Mouse (Mus musculus): ENCODE measurements around the gene Map2. TPM values are rescaled to one million over a fixed set of nuclear protein-coding genes. Genes with fewer than 3 reads are reported as not detected.

The Map2 gene
- polyA plus RNA-seq, 1 experiment from 2014 or later: 417 TPM

DNA sequence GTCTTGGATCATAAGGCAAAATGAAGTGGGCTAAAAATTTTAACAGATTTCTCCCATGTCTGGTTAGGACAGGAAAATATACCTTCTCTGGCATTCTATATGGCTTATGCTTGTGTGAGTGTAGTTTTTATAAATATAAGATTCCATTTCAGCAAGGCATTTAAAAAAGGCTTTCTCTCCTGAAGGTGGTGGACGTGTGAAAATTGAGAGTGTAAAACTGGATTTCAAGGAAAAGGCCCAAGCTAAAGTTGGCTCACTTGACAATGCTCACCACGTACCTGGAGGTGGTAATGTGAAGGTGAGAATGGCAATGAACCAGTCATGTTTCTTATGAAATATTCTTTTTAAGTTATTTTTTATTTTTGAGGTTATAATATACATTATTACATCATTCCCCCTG lies 263.0 kb downstream of the Map2 start:
- Histone ChIP-seq H3K4me3 (replicated peaks; ENCODE audit: low read length) (no peak overlapping the region), H3K9ac (no peak overlapping the region), H3K9me3 (ENCODE audit: control insufficient read depth, low read length) (no peaks in the 10 kb centered on the region), H3K4me1 (replicated peaks; ENCODE audit: control insufficient read depth, insufficient read depth, low read length) (no peaks in the 10 kb centered on the region), H3K36me3 (replicated peaks; ENCODE audit: control insufficient read depth, insufficient read depth) (peaks cover 79% of the 10 kb centered on the region), H3K27me3 (ENCODE audit: control insufficient read depth, insufficient read depth, low read length) (no peaks in the 10 kb centered on the region), H3K4me2 (replicated peaks) (no peak overlapping the region), H3K27ac (no peak overlapping the region)
- ATAC-seq (ENCODE audit: low FRiP score) (no peak), DNase-seq (ENCODE audit: low spot score) (no peak)
- 95% methylated on average over 2 of the region's 2 CpGs for WGBS

GRCm38 (mm10) chr1:66442922-66443321 lies 267.8 kb downstream of the Map2 start:
- WGBS: 63% methylated on average over 2 of the region's 2 CpGs
- H3K27me3 ChIP-seq (ENCODE audit: control insufficient read depth, insufficient read depth, low read length): no peaks in the 10 kb centered on the region
- no peak overlapping the region for H3K4me3 ChIP-seq (replicated peaks; ENCODE audit: low read length)
- ATAC-seq (ENCODE audit: low FRiP score): no peak
- no peak overlapping the region for H3K27ac ChIP-seq
- no peaks in the 10 kb centered on the region for H3K4me1 ChIP-seq (replicated peaks; ENCODE audit: control insufficient read depth, insufficient read depth, low read length)
- no peak overlapping the region for H3K9ac ChIP-seq
- H3K4me2 ChIP-seq (replicated peaks): no peak overlapping the region
- DNase-seq (ENCODE audit: low spot score): no peak
- no peaks in the 10 kb centered on the region for H3K9me3 ChIP-seq (ENCODE audit: control insufficient read depth, low read length)
- H3K36me3 ChIP-seq (replicated peaks; ENCODE audit: control insufficient read depth, insufficient read depth): peaks cover 58% of the 10 kb centered on the region

- Histone ChIP-seq H3K9ac (no peak overlapping the region), H3K27me3 (ENCODE audit: control insufficient read depth, insufficient read depth, low read length) (no peaks in the 10 kb centered on the region), H3K4me2 (replicated peaks) (no peak overlapping the region), H3K36me3 (replicated peaks; ENCODE audit: control insufficient read depth, insufficient read depth) (0 out of 2 replicates have a peak, but pooled peaks cover under 1% of the 10 kb centered on the region), H3K4me1 (replicated peaks; ENCODE audit: control insufficient read depth, insufficient read depth, low read length) (no peaks in the 10 kb centered on the region), H3K9me3 (ENCODE audit: control insufficient read depth, low read length) (no peaks in the 10 kb centered on the region), H3K27ac (no peak overlapping the region), H3K4me3 (replicated peaks; ENCODE audit: low read length) (no peak overlapping the region)
- 70% methylated on average over 2 of the region's 2 CpGs for WGBS
- DNase-seq (ENCODE audit: low spot score): no peak
- ATAC-seq (ENCODE audit: low FRiP score): no peak
Measured at GRCm38 (mm10) chr1:66449471-66449870, 274.4 kb downstream of the Map2 start.

DNA sequence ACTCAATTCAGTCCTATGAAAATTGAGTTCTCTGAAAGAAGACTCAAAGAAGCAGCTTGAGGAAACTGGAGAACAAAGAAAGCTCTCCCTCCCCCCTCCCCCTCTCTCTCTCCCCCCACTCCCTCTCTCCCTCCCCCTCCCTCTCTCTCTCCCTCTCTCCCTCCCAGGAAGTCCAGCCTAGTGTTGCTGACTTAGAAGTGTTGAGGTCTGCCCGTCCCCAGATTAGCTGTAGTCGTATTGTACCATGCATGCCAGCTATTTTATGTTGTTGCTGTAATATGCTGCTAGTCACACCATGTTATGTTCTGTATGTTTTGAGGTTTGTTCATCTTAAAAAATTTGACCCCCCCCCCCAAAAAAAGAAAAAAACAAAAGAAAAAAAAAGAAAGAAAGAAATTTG lies 281.5 kb downstream of the Map2 start:
- WGBS: 20% methylated on average over 2 of the region's 2 CpGs
- no peaks in the 10 kb centered on the region for H3K36me3 ChIP-seq (replicated peaks; ENCODE audit: control insufficient read depth, insufficient read depth)
- H3K4me3 ChIP-seq (replicated peaks; ENCODE audit: low read length): no peak overlapping the region
- no peaks in the 10 kb centered on the region for H3K27me3 ChIP-seq (ENCODE audit: control insufficient read depth, insufficient read depth, low read length)
- ATAC-seq (ENCODE audit: low FRiP score) (no peak), DNase-seq (ENCODE audit: low spot score) (no peak)
- no peak overlapping the region for H3K9ac ChIP-seq
- H3K27ac ChIP-seq: no peak overlapping the region
- no peak overlapping the region for H3K4me2 ChIP-seq (replicated peaks)
- H3K4me1 ChIP-seq (replicated peaks; ENCODE audit: control insufficient read depth, insufficient read depth, low read length): no peaks in the 10 kb centered on the region
- 0 out of 2 replicates have a peak, but pooled peaks cover 4% of the 10 kb centered on the region for H3K9me3 ChIP-seq (ENCODE audit: control insufficient read depth, low read length)

- no peaks in the 10 kb centered on the region for H3K4me1 ChIP-seq (replicated peaks; ENCODE audit: control insufficient read depth, insufficient read depth, low read length)
- WGBS: 77% methylated on average over 3 of the region's 3 CpGs
- H3K4me3 ChIP-seq (replicated peaks; ENCODE audit: low read length): no peak overlapping the region
- DNase-seq (ENCODE audit: low spot score) (no peak), ATAC-seq (ENCODE audit: low FRiP score) (no peak)
- no peaks in the 10 kb centered on the region for H3K36me3 ChIP-seq (replicated peaks; ENCODE audit: control insufficient read depth, insufficient read depth)
- no peaks in the 10 kb centered on the region for H3K27me3 ChIP-seq (ENCODE audit: control insufficient read depth, insufficient read depth, low read length)
- 0 out of 2 replicates have a peak, but pooled peaks cover 4% of the 10 kb centered on the region for H3K9me3 ChIP-seq (ENCODE audit: control insufficient read depth, low read length)
- H3K9ac ChIP-seq: no peak overlapping the region
- no peak overlapping the region for H3K27ac ChIP-seq
- H3K4me2 ChIP-seq (replicated peaks): no peak overlapping the region
Measured at GRCm38 (mm10) chr1:66457747-66458146, 282.7 kb downstream of the Map2 start.

DNA sequence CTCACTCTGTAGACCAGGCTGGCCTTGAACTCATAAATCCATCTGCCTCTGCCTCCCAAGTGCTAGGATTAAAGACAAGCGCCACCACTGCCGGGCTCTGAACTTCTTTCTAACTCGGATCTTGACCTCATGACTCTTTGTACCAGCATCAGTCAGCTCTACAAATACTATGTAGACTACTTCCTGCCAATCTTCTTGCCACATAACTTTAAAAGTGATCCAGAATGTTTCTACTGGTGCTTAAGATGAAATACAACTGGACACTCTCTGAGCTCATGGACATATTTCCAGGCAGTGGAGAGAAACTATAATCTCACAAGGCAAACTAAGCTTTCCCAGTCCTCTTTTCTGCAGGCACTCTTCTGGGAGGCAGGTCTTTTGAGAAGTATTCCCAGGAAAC lies 284.3 kb downstream of the Map2 start:
- Histone ChIP-seq H3K4me2 (replicated peaks) (no peak overlapping the region), H3K4me3 (replicated peaks; ENCODE audit: low read length) (no peak overlapping the region), H3K27me3 (ENCODE audit: control insufficient read depth, insufficient read depth, low read length) (no peaks in the 10 kb centered on the region), H3K9ac (no peak overlapping the region), H3K27ac (no peak overlapping the region), H3K4me1 (replicated peaks; ENCODE audit: control insufficient read depth, insufficient read depth, low read length) (no peaks in the 10 kb centered on the region), H3K36me3 (replicated peaks; ENCODE audit: control insufficient read depth, insufficient read depth) (no peaks in the 10 kb centered on the region), H3K9me3 (ENCODE audit: control insufficient read depth, low read length) (0 out of 2 replicates have a peak, but pooled peaks cover 4% of the 10 kb centered on the region)
- 84% methylated on average over 3 of the region's 3 CpGs for WGBS
- DNase-seq (ENCODE audit: low spot score): no peak
- ATAC-seq (ENCODE audit: low FRiP score): no peak

- H3K36me3 ChIP-seq (replicated peaks; ENCODE audit: control insufficient read depth, insufficient read depth): no peaks in the 10 kb centered on the region
- no peak overlapping the region for H3K9ac ChIP-seq
- no peak overlapping the region for H3K4me3 ChIP-seq (replicated peaks; ENCODE audit: low read length)
- H3K27ac ChIP-seq: no peak overlapping the region
- DNase-seq (ENCODE audit: low spot score): no peak
- H3K27me3 ChIP-seq (ENCODE audit: control insufficient read depth, insufficient read depth, low read length): no peaks in the 10 kb centered on the region
- WGBS: 86% methylated on average over 4 of the region's 4 CpGs
- H3K4me1 ChIP-seq (replicated peaks; ENCODE audit: control insufficient read depth, insufficient read depth, low read length): no peaks in the 10 kb centered on the region
- ATAC-seq (ENCODE audit: low FRiP score): no peak
- H3K4me2 ChIP-seq (replicated peaks): no peak overlapping the region
- H3K9me3 ChIP-seq (ENCODE audit: control insufficient read depth, low read length): no peaks in the 10 kb centered on the region
Measured at GRCm38 (mm10) chr1:66460850-66461249, 285.8 kb downstream of the Map2 start.

GRCm38 (mm10) chr1:66467821-66468703 lies 293.0 kb downstream of the Map2 start, which contains the start of gene Unc80:
Unc80 (plus strand) TSS chr1:66468367.
- Histone ChIP-seq H3K27ac (peak within 1 kb of the TSS; percentile 53), H3K4me3 (replicated peaks; ENCODE audit: low read length) (peak within 1 kb of the TSS; percentile 62), H3K9me3 (ENCODE audit: control insufficient read depth, low read length) (no peaks in the 10 kb centered on the region), H3K36me3 (replicated peaks; ENCODE audit: control insufficient read depth, insufficient read depth) (no peaks in the 10 kb centered on the region), H3K4me2 (replicated peaks) (peak within 1 kb of the TSS; percentile 70), H3K27me3 (ENCODE audit: control insufficient read depth, insufficient read depth, low read length) (no peaks in the 10 kb centered on the region), H3K4me1 (replicated peaks; ENCODE audit: control insufficient read depth, insufficient read depth, low read length) (0 out of 2 replicates have a peak, but pooled peaks cover 13% of the 10 kb centered on the region), H3K9ac (peak within 1 kb of the TSS; percentile 73)
- ATAC-seq (ENCODE audit: low FRiP score) (peak; percentile 93), DNase-seq (ENCODE audit: low spot score) (peak; percentile 58)
- under 1% methylated on average over 59 of the region's 83 CpGs for WGBS

- no peak for DNase-seq (ENCODE audit: low spot score)
- H3K27ac ChIP-seq: no peak overlapping the region
- WGBS: 11% methylated on average over 3 of the region's 3 CpGs
Measured at GRCm38 (mm10) chr1:66468704-66469020, 293.6 kb downstream of the Map2 start.

More at GRCm38 (mm10) chr1:66468704-66469020, 293.6 kb downstream of the Map2 start:
- Histone ChIP-seq H3K27me3 (ENCODE audit: control insufficient read depth, insufficient read depth, low read length) (no peaks in the 10 kb centered on the region), H3K9ac (peak overlapping the region; percentile 73), H3K4me2 (replicated peaks) (peak overlapping the region; percentile 70), H3K4me1 (replicated peaks; ENCODE audit: control insufficient read depth, insufficient read depth, low read length) (0 out of 2 replicates have a peak, but pooled peaks cover 13% of the 10 kb centered on the region), H3K36me3 (replicated peaks; ENCODE audit: control insufficient read depth, insufficient read depth) (no peaks in the 10 kb centered on the region), H3K4me3 (replicated peaks; ENCODE audit: low read length) (peak overlapping the region; percentile 62), H3K9me3 (ENCODE audit: control insufficient read depth, low read length) (no peaks in the 10 kb centered on the region)
- ATAC-seq (ENCODE audit: low FRiP score): peak; percentile 49
